Comparison of ENCODE assay signal across 9 mouse cellular contexts in genomic region chr1:131971771-131972497, GRCm38 (mm10). TPM values are rescaled to one million over a fixed set of nuclear protein-coding genes. Genes with fewer than 3 reads are reported as not detected.
DNase-seq lines count a peak whose midpoint lies in the region; ATAC-seq lines count a peak whose summit lies in the region.
"Had no signal": no experiment of that assay in that cellular context is flagged by ENCODE, and none has a peak within 500 bp of the region (broad histone marks: within the 10 kb centered on the region; RNA-seq: fewer than 3 reads in every experiment).

No protein-coding gene starts in this region.

- peaks cover 3% of the 10 kb centered on the region; the same call in 1 of the 2 replicates for H3K27me3 ChIP-seq in kidney, embryonic 14.5 days (ENCODE audit: control insufficient read depth, insufficient read depth, low read length)
- peaks cover 56% of the 10 kb centered on the region for H3K27me3 ChIP-seq in limb, embryonic 10.5 days (ENCODE audit: low read depth, poor library complexity, severe bottlenecking)
- no peaks in the 10 kb centered on the region for H3K27me3 ChIP-seq in midbrain, embryonic 15.5 days (replicated peaks)

- DNase-seq in kidney, adult 11 months = no peak
- DNase-seq in embryo, embryonic 11 days = peak; percentile 82
- peak; percentile 52 for DNase-seq in limb, embryonic 10.5 days (ENCODE audit: low spot score)
- no peak for DNase-seq in left cerebral cortex, postnatal 10 days (ENCODE audit: extremely low spot score in 1 of 2, low spot score in 2 of 2)
- no peak for DNase-seq in adrenal gland, postnatal 4 days (ENCODE audit: low spot score in 2 of 2)
- DNase-seq in adrenal gland, adult 8-10 months = no peak
- DNase-seq: adrenal gland, postnatal 14 days had no signal

- H3K9me3 ChIP-seq in kidney, embryonic 14.5 days (ENCODE audit: control insufficient read depth, low read length) = no peaks in the 10 kb centered on the region
- H3K9me3 ChIP-seq in limb, embryonic 10.5 days (replicated peaks) = no peaks in the 10 kb centered on the region
- H3K9me3 ChIP-seq in midbrain, embryonic 15.5 days = no peaks in the 10 kb centered on the region

- ATAC-seq in kidney, embryonic 14.5 days (ENCODE audit: low FRiP score, low TSS enrichment) = peak; percentile 74
- ATAC-seq in midbrain, embryonic 15.5 days (replicated peaks) = peak; percentile 65

- H3K4me2 ChIP-seq in kidney, embryonic 14.5 days (replicated peaks; ENCODE audit: low read depth, low read length) = peak overlapping the region; percentile 2; the same call in 1 of the 2 replicates
- no peak overlapping the region for H3K4me2 ChIP-seq in midbrain, embryonic 15.5 days

- WGBS in kidney, embryonic 14.5 days = 16% methylated on average over 15 of the region's 15 CpGs
- 6% methylated on average over 15 of the region's 15 CpGs for WGBS in limb, embryonic 10.5 days
- WGBS in midbrain, embryonic 15.5 days = 8% methylated on average over 15 of the region's 15 CpGs

- peaks cover 37% of the 10 kb centered on the region for H3K4me1 ChIP-seq in kidney, embryonic 14.5 days (ENCODE audit: control insufficient read depth, insufficient read depth, low read length)
- H3K4me1 ChIP-seq in limb, embryonic 10.5 days = peaks cover 57% of the 10 kb centered on the region
- H3K4me1 ChIP-seq in midbrain, embryonic 15.5 days = peaks cover 23% of the 10 kb centered on the region

- H3K27ac ChIP-seq in kidney, embryonic 14.5 days (ENCODE audit: low read depth, low read length) = peak overlapping the region; percentile 85
- peak overlapping the region; percentile 89 for H3K27ac ChIP-seq in limb, embryonic 10.5 days
- peak overlapping the region; percentile 57 for H3K27ac ChIP-seq in midbrain, embryonic 15.5 days

- intact Hi-C loops in left cerebral cortex, postnatal 10 days (cut with DNase I) = no loop called here

- H3K36me3 ChIP-seq in kidney, embryonic 14.5 days (ENCODE audit: control insufficient read depth, insufficient read depth, low read length) = no peaks in the 10 kb centered on the region
- no peaks in the 10 kb centered on the region for H3K36me3 ChIP-seq in limb, embryonic 10.5 days
- no peaks in the 10 kb centered on the region for H3K36me3 ChIP-seq in midbrain, embryonic 15.5 days (replicated peaks)

- no peak overlapping the region for H3K4me3 ChIP-seq in kidney, embryonic 14.5 days (ENCODE audit: low read length)
- peak overlapping the region; percentile 26 for H3K4me3 ChIP-seq in limb, embryonic 10.5 days
- no peak overlapping the region for H3K4me3 ChIP-seq in midbrain, embryonic 15.5 days

- H3K9ac ChIP-seq in kidney, embryonic 14.5 days (ENCODE audit: low read depth, low read length) = peak overlapping the region; percentile 18; the same call in 1 of the 2 replicates
- H3K9ac ChIP-seq in midbrain, embryonic 15.5 days = no peak overlapping the region

RNA-seq across cellular contexts. Expression of gene Slc45a3, which starts 9.2 kb away (rescaled TPM):
- 5.1 and 7.3 TPM in 2 replicates for polyA plus RNA-seq in kidney, embryonic 14.5 days (2014; fragmentation: Nextera tagmentation; extraction: Ambion mirVana)
- polyA plus RNA-seq in limb, embryonic 10.5 days (2016; fragmentation: Nextera tagmentation; extraction: Ambion mirVana) = 1.7 and 2.0 TPM in 2 replicates
- polyA plus RNA-seq in midbrain, embryonic 15.5 days (2015; fragmentation: Nextera tagmentation; extraction: Ambion mirVana) = 1.9 and 3.5 TPM in 2 replicates
- total RNA-seq in left cerebral cortex, postnatal 10 days (2021) = under 1 TPM; 0.43 to 0.64 TPM
- total RNA-seq in adrenal gland, postnatal 4 days (2021) = 10 to 100 TPM; 11.6 to 15.1 TPM
- total RNA-seq in adrenal gland, adult 8-10 months (2022) = 10 to 100 TPM; 18.4 to 53.4 (median 36.3) TPM

RNA-seq across cellular contexts. Expression of gene Elk4, which starts 35.5 kb away (rescaled TPM):
- polyA plus RNA-seq in kidney, embryonic 14.5 days (2014; fragmentation: Nextera tagmentation; extraction: Ambion mirVana) = 35.4 and 37.3 TPM in 2 replicates
- polyA plus RNA-seq in limb, embryonic 10.5 days (2016; fragmentation: Nextera tagmentation; extraction: Ambion mirVana) = 10.6 and 15.2 TPM in 2 replicates
- polyA plus RNA-seq in midbrain, embryonic 15.5 days (2015; fragmentation: Nextera tagmentation; extraction: Ambion mirVana) = 12.7 and 13.1 TPM in 2 replicates
- total RNA-seq in left cerebral cortex, postnatal 10 days (2021) = 10 to 100 TPM; 51.9 to 61.5 TPM
- 100 to 1,000 TPM; 130 to 135 TPM for total RNA-seq in adrenal gland, postnatal 4 days (2021)
- 100 to 1,000 TPM in 3 of 4 experiments, 10 to 100 TPM in 1; 91.7 to 118 (median 106) TPM for total RNA-seq in adrenal gland, adult 8-10 months (2022)

Comparison
In these comparisons a context has a peak if more than half of its experiments do, and no peak if none do; other contexts are left out.
1. DNase-seq: peak in embryo, embryonic 11 days (single experiment) and limb, embryonic 10.5 days (single experiment); none in kidney, adult 11 months (single experiment), left cerebral cortex, postnatal 10 days (0 of 2), adrenal gland, postnatal 4 days (0 of 2) and adrenal gland, adult 8-10 months (single experiment).
2. RNA of gene Slc45a3, which starts 9.2 kb away (total RNA-seq): 18.4 to 53.4 TPM in adrenal gland, adult 8-10 months and 11.6 to 15.1 TPM in adrenal gland, postnatal 4 days; 0.43 to 0.64 TPM in left cerebral cortex, postnatal 10 days; every median in the first group is over 4 times any median in the second.
3. Peak in every context shown above with its lines, with median percentiles within 50 percentile points of each other: H3K27ac ChIP-seq.